Mouse (Mus musculus): ENCODE data around the gene Trim14. TPM values are rescaled to one million over a fixed set of nuclear protein-coding genes. Genes with fewer than 3 reads are reported as not detected.
"Not testable (repeated sequence)": the region's sequence is repeated elsewhere in the genome, so short reads cannot be mapped to it uniquely, and the experiment has no call there.

Trim14 gene
- polyA plus RNA-seq, 1 experiment, result 58.2 TPM

DNA sequence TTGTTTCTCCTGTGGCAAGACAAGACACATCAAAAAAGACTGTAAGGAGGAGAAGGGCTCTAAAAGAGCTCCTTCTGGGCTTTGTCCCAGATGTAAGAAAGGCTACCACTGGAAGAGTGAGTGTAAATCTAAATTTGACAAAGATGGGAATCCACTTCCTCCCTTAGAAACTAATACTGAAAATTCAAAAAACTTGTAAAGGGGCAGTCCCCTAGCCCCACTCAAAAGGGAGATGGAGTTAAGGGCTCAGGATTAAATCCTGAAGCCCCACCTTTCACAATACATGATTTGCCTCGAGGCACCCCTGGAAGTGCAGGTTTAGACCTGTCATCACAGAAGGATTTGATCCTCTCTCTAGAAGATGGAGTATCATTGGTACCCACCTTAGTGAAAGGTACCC is 42.3 kb upstream of the Trim14 start:
- 41% methylated on average over 1 of the region's 1 CpGs for WGBS
- no peak for TF ChIP-seq POLR2A (IDR thresholded peaks at IDR 0.05; ENCODE audit: low read depth, low read length)
- no peak for TF ChIP-seq CTCF (IDR thresholded peaks at IDR 0.05; ENCODE audit: extremely low read depth, insufficient read length, insufficient replicate concordance, low read depth, low read length)
- Histone ChIP-seq H3K4me3 (ENCODE audit: low read depth, low read length) (no peak overlapping the region), H3K27ac (ENCODE audit: insufficient read depth, low read depth, low read length) (peak overlapping the region; percentile 94), H3K27me3 (ENCODE audit: control insufficient read depth, insufficient read depth, low read length) (no peaks in the 10 kb centered on the region), H3K4me1 (ENCODE audit: control insufficient read depth, insufficient read depth, insufficient read length, low read length) (peaks cover 16% of the 10 kb centered on the region), H3K36me3 (ENCODE audit: control insufficient read depth, insufficient read depth, low read length) (peaks cover 16% of the 10 kb centered on the region)

DNA sequence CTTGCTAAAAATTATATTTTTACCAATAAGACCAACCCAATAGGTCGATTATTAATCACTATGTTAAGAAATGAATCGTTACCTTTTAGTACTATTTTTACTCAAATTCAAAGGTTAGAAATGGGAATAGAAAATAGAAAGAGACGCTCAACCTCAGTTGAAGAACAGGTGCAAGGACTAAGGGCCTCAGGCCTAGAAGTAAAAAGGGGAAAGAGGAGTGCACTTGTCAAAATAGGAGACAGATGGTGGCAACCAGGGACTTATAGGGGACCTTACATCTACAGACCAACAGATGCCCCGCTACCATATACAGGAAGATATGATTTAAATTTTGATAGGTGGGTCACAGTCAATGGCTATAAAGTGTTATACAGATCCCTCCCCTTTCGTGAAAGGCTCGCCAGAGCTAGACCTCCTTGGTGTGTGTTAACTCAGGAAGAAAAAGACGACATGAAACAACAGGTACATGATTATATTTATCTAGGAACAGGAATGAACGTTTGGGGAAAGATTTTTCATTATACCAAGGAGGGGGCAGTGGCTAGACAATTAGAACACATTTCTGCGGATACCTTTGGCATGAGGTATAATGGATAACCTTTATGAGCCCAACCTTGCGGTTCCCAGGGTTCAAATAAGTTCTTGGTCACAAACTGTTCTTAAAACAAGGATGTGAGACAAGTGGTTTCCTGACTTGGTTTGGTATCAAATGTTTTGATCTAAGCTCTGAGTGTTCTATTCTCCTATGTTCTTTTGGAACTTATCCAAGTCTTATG is 39.8 kb upstream of the Trim14 start:
- Histone ChIP-seq H3K4me1 (ENCODE audit: control insufficient read depth, insufficient read depth, insufficient read length, low read length) (peaks cover 32% of the 10 kb centered on the region), H3K36me3 (ENCODE audit: control insufficient read depth, insufficient read depth, low read length) (peaks cover 14% of the 10 kb centered on the region; the same call in 1 of the 2 replicates)
- H3K27ac ChIP-seq (ENCODE audit: insufficient read depth, low read depth, low read length); H3K4me3 ChIP-seq (ENCODE audit: low read depth, low read length); H3K27me3 ChIP-seq (ENCODE audit: control insufficient read depth, insufficient read depth, low read length): not testable (repeated sequence)
- WGBS, result 39% methylated on average over 6 of the region's 10 CpGs

DNA sequence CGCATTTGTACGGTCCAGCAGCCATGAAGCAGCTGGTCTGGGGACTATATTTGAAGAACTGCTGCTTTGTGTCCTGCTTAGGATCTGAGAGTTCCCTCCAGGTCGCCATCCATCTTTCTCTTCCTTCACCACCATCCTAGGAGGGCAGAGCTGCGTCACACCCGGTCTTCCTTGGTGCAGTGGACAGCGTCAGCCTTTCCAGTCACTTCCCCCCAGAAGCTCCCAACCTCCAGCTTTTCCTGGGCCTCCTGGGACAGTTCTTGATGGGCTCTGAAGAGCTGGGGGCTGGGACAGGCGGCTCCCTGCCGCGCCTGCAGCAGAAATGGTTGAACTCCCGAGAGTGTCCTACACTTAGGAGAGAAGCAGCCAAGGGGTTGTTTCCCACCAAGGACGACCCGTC is 38.9 kb upstream of the Trim14 start:
- no peak for TF ChIP-seq CTCF (IDR thresholded peaks at IDR 0.05; ENCODE audit: extremely low read depth, insufficient read length, insufficient replicate concordance, low read depth, low read length)
- no peak for TF ChIP-seq POLR2A (IDR thresholded peaks at IDR 0.05; ENCODE audit: low read depth, low read length)
- Histone ChIP-seq H3K4me1 (ENCODE audit: control insufficient read depth, insufficient read depth, insufficient read length, low read length) (peaks cover 32% of the 10 kb centered on the region), H3K27me3 (ENCODE audit: control insufficient read depth, insufficient read depth, low read length) (no peaks in the 10 kb centered on the region), H3K36me3 (ENCODE audit: control insufficient read depth, insufficient read depth, low read length) (peaks cover 14% of the 10 kb centered on the region; the same call in 1 of the 2 replicates), H3K27ac (ENCODE audit: insufficient read depth, low read depth, low read length) (peak overlapping the region; percentile 98), H3K4me3 (ENCODE audit: low read depth, low read length) (peak overlapping the region; percentile 35)
- WGBS, result 29% methylated on average over 10 of the region's 12 CpGs

DNA sequence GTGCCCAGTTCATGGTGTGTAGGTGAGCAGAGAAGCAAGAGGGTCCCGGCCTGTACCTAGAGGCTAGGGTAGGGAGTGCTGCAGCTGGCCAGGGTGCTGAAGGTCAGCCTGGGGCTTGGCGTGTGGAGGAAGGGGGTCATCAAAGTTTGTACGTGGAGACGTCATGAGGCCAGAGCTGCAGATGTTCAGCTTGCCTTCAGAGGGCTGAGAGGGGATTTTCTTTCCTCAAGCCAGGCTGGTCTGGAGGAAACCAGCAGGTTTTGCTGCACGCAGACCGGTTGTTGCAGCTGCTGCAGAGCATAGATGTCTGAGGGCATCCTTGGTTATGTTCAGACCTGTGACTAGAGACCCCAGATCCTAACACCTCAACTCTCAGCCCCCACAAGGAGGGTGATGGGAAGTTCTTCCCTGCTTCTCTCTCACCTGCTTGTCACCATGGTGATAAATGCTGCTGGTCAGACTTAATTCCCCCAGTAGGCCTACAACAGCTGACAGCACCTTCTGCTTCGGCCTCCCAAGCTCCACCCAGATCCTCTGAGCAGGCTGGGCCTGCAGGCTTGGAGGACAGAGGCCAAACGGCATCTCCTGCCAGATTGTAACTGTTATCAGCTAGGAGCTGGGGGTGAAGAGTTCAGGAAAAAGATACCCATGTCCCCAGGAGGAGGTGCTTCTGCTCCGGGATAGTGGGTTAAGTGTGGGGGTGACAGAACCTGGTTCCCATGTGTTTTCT is 38.2 kb upstream of the Trim14 start:
- peak overlapping the region; percentile 35 for H3K4me3 ChIP-seq (ENCODE audit: low read depth, low read length)
- TF ChIP-seq CTCF (IDR thresholded peaks at IDR 0.05; ENCODE audit: extremely low read depth, insufficient read length, insufficient replicate concordance, low read depth, low read length), result no peak
- peak; percentile 12; the same call in 1 of the 2 replicates for TF ChIP-seq POLR2A (IDR thresholded peaks at IDR 0.05; ENCODE audit: low read depth, low read length)
- peak overlapping the region; percentile 98 for H3K27ac ChIP-seq (ENCODE audit: insufficient read depth, low read depth, low read length)
- peaks cover 32% of the 10 kb centered on the region for H3K4me1 ChIP-seq (ENCODE audit: control insufficient read depth, insufficient read depth, insufficient read length, low read length)
- H3K36me3 ChIP-seq (ENCODE audit: control insufficient read depth, insufficient read depth, low read length), result peaks cover 14% of the 10 kb centered on the region; the same call in 1 of the 2 replicates
- H3K27me3 ChIP-seq (ENCODE audit: control insufficient read depth, insufficient read depth, low read length), result no peaks in the 10 kb centered on the region
- WGBS, result 37% methylated on average over 9 of the region's 9 CpGs

DNA sequence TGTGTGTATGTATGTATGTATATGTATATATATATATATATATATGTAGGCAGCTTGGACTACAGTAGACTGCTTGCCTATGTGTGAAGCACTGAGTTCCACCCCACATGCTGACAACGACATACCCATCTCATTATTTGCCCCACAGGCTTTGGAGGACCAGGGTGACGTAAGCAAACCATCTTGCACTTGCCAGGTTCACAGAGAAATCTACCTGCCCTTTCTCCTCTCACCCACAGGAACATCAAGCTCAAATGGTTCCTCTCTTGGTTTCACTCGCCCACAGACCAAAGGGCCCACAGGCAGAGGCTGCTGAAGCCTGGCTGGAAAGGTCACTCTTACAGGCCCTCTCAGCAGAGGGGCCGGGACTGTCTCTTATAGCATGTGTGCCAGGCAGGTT is 36.7 kb upstream of the Trim14 start:
- Histone ChIP-seq H3K27me3 (ENCODE audit: control insufficient read depth, insufficient read depth, low read length) (no peaks in the 10 kb centered on the region), H3K27ac (ENCODE audit: insufficient read depth, low read depth, low read length) (peak overlapping the region; percentile 98), H3K36me3 (ENCODE audit: control insufficient read depth, insufficient read depth, low read length) (peaks cover 18% of the 10 kb centered on the region), H3K4me3 (ENCODE audit: low read depth, low read length) (no peak overlapping the region), H3K4me1 (ENCODE audit: control insufficient read depth, insufficient read depth, insufficient read length, low read length) (peaks cover 39% of the 10 kb centered on the region)
- TF ChIP-seq CTCF (IDR thresholded peaks at IDR 0.05; ENCODE audit: extremely low read depth, insufficient read length, insufficient replicate concordance, low read depth, low read length), result no peak
- WGBS, result 77% methylated on average over 4 of the region's 4 CpGs

DNA sequence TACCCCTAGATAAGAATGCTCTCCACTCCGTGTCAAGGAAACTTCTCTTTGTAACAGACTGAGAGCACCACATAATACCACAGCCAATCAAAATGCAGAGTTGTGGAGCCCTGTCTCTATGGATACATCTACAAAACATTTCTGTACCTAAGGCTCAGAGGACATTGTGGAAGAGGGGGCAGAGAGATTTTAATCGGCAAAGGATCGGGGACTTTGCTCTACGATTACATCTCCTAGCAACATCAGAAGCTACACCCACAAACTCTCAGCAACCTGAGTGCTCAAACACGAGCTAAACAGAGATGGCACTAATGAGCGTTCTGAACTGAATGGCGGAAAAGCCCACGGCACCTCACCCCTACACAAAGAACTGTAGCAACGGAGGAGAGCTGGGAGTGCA is 35.8 kb upstream of the Trim14 start:
- H3K27me3 ChIP-seq (ENCODE audit: control insufficient read depth, insufficient read depth, low read length), result no peaks in the 10 kb centered on the region
- H3K4me1 ChIP-seq (ENCODE audit: control insufficient read depth, insufficient read depth, insufficient read length, low read length), result peaks cover 40% of the 10 kb centered on the region
- TF ChIP-seq POLR2A (IDR thresholded peaks at IDR 0.05; ENCODE audit: low read depth, low read length) (no peak), CTCF (IDR thresholded peaks at IDR 0.05; ENCODE audit: extremely low read depth, insufficient read length, insufficient replicate concordance, low read depth, low read length) (no peak)
- peak overlapping the region; percentile 84 for H3K27ac ChIP-seq (ENCODE audit: insufficient read depth, low read depth, low read length)
- WGBS, result 49% methylated on average over 9 of the region's 9 CpGs
- no peak overlapping the region for H3K4me3 ChIP-seq (ENCODE audit: low read depth, low read length)
- peaks cover 18% of the 10 kb centered on the region for H3K36me3 ChIP-seq (ENCODE audit: control insufficient read depth, insufficient read depth, low read length)

DNA sequence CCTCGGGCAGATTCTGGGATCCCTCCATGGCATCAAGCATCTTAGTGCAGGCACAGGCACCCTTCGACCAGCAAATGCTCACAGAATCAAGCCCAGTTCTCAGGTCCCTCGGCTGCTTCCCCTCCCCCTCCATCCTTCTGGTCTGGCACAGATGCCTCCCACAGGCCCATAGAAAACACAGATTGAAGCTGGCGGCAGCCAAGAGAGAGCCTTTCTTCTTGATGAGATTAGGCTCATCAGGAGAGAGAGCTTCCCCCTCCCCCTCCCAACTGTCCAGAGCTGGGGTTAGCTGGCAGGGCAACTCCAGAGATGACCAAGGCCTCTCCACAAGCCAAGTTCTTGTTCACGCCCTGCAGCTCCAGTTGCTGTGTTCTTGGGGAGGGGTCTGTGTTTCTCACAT is 33.7 kb upstream of the Trim14 start:
- no peak for TF ChIP-seq CTCF (IDR thresholded peaks at IDR 0.05; ENCODE audit: extremely low read depth, insufficient read length, insufficient replicate concordance, low read depth, low read length)
- no peak for TF ChIP-seq POLR2A (IDR thresholded peaks at IDR 0.05; ENCODE audit: low read depth, low read length)
- Histone ChIP-seq H3K27ac (ENCODE audit: insufficient read depth, low read depth, low read length) (no peak overlapping the region), H3K4me3 (ENCODE audit: low read depth, low read length) (no peak overlapping the region), H3K4me1 (ENCODE audit: control insufficient read depth, insufficient read depth, insufficient read length, low read length) (peaks cover 50% of the 10 kb centered on the region), H3K27me3 (ENCODE audit: control insufficient read depth, insufficient read depth, low read length) (no peaks in the 10 kb centered on the region), H3K36me3 (ENCODE audit: control insufficient read depth, insufficient read depth, low read length) (peaks cover 14% of the 10 kb centered on the region)
- WGBS, result 86% methylated on average over 5 of the region's 5 CpGs
